Mouse (Mus musculus) ovary, adult 18-20 months (tissue): Measurements from ENCODE around the gene Serpina11.
"Not testable (repeated sequence)": the region's sequence is repeated elsewhere in the genome, so short reads cannot be mapped to it uniquely, and the experiment has no call there.

Experiments
- DNase-seq: peaks from one replicate; pipeline ENCODE4 v3.0.0; 2022; ENCODE audit warnings: low spot score, mixed read lengths

The Serpina11 gene

DNA sequence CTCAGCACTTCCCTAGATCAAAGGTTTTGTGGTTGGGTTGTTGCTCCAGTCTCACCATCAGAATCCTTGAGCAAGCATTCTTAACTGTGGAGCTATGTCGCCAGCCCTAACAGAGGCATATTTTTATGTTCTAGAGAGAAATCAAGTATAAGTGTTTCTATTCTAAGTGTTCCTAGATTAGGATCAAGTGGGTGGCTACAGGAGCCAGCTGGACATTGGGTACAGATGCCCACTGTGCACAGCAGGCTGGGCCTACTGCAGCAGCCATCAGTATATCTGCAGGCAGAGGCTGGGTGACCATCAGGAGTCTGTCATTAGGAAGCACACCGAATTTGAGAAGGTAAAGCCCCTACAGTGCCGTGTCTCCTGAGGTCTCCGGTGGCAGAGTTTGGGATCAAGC is 18.7 kb downstream of the Serpina11 start:
- no peak for DNase-seq

- no peak for DNase-seq
These were observed 20.1 kb downstream of the Serpina11 start for GRCm38 (mm10) chr12:103969577-103970116.

- DNase-seq = no peak
These were observed 23.0 kb downstream of the Serpina11 start for GRCm38 (mm10) chr12:103966761-103967160.

DNA sequence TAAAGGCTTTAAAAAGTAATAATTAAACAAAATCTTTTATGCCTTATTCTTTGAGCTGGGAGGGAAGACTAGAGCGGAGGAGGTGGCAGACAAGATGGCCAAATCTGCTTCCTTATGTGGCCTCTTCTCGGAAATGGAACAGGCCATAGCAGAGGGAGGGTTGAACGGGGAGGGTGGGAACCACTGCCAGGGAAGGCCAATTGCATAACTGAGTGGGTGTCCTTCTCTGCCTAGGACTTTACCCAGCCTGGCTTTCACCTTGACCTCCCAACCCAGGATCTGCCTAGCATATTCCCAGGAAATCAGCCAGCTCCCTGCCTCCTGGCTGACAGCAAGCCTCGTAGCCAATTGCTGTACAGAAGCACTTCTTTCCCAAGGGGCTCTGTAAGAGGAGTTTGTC is 26.5 kb downstream of the Serpina11 start:
- peak; percentile 52 for DNase-seq

GRCm38 (mm10) chr12:103962860-103963259 is 26.9 kb downstream of the Serpina11 start:
- no peak for DNase-seq

GRCm38 (mm10) chr12:103962337-103962736 is 27.4 kb downstream of the Serpina11 start:
- DNase-seq = no peak

- no peak for DNase-seq
These were observed 28.0 kb downstream of the Serpina11 start for GRCm38 (mm10) chr12:103961716-103962115.

DNA sequence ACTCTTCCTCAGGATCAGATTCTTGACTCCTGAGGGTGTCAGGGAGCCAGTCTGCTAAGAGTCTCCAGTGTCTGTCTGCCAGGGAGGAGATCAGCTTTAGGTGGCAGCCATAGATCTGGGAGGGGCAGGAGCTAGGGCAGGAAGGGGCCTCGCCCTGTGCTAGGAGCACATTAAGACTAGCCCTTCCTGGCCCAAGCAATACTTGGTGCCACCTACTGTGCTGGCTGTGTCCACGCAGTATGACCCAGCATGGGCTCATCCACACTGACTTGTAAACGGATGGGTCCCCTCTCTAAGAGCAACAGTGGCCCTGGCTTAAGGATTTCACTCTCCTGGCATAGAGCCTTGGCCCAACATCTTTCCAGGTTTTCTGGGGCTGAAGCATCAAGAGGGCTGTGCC is 31.0 kb downstream of the Serpina11 start, which contains the start of gene Serpina1e:
Serpina1e (minus strand) TSS at position 178 of the 400 bp plus-strand sequence.
- no peak for DNase-seq

GRCm38 (mm10) chr12:103956555-103956954 is 33.2 kb downstream of the Serpina11 start:
- DNase-seq = not testable (repeated sequence)

GRCm38 (mm10) chr12:103952972-103953371 is 36.8 kb downstream of the Serpina11 start:
- DNase-seq = not testable (repeated sequence)

DNA sequence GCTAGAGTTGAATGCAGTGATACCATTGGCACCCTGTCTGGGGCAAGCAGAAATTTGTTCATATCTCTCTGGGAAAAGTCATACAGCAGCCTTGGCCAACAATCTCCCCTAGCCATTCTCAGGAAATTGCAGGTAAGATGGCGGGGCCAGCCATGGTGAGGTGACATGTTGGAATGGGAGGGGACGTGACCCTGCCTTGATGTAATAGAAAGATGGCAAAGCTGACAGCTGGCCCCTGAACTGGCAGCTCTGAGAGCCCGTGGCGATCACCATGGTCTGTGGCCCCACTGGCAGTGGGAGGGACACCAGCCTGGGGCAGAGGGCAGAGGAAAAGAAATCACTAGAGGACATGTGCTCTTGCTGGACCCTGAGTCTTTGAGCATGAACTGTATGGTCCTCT is 43.5 kb downstream of the Serpina11 start:
- DNase-seq = no peak
